Mouse (Mus musculus) kidney, adult 2 months (tissue): ENCODE measurements at regions not wholly inside any gene's neighbourhood (a gene's known extent, or its start where the extent isn't known, plus 50 kb on each side); places are given as distances from the start of the nearest gene placed in this dataset.

Experiments
- CTCF ChIP-seq: fragments of 200-500 bp; conservative IDR thresholded peaks from 2 replicates; pipeline ENCODE4 v1.5.1; 2011; ENCODE audit warnings: low read depth, mild to moderate bottlenecking, control low read depth, low read length, moderate library complexity, mixed read lengths; ENCODE audit not compliant: insufficient read depth, insufficient read length
- POLR2A ChIP-seq: fragments of 200-500 bp; IDR thresholded peaks from one replicate; pipeline ENCODE4 v1.6.1; 2011; ENCODE audit warnings: low read depth, low read length, control low read depth

DNA sequence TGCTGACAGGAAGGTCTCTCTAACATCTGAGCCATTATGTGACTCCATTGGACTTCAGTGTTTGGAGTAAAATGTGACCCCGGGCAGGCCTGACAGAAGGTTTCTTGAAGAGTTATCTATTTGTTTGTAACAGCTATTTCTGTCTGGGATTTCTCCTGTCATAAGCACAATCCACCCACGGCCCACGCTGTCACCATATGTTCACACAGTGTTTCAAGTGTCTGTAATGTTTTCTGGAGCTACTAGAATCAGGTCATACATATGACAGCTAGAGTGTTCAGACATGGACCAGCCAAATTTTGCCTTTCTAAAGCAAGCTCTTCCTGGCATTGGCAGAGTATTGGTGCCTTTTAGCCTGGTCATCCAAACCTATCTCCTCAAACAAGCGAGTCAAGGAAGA, 297.6 kb upstream of the Prkcq start:
- TF ChIP-seq CTCF (no peak), POLR2A (no peak)
